Mouse (Mus musculus): ENCODE results near the gene Bmp7. TPM values are rescaled to one million over a fixed set of nuclear protein-coding genes. Genes with fewer than 3 reads are reported as not detected.
A peak's percentile ranks its signal among the peaks of the same experiment; 100 is the strongest.

Gene Bmp7
- polyA plus RNA-seq, 1 experiment, result 0.28 TPM

DNA sequence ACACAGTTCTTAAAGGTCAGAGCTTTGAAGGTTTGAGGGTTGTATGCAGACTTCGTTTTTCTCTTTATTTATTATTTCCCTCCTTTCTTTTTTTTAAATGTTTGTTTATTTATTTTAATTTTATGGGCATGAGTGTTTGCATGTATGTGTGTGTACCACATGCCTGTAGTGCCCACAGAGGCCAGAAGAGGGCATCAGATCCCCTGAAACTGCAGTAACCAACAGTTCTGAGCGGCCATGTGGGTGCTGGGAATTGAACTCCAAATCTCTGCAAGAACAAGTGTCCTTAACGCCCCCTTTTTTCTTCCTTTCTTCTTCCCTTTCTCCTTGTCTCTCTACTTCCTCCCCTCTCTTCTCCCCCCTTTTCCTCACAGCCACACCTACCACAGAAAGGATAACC is 20.2 kb upstream of the Bmp7 start:
- H3K4me3 ChIP-seq (ENCODE audit: insufficient read depth, low read depth, low read length), result no peak overlapping the region
- H3K4me1 ChIP-seq (ENCODE audit: control insufficient read depth, insufficient read depth, insufficient read length, low read length), result no peaks in the 10 kb centered on the region
- H3K27ac ChIP-seq (replicated peaks; ENCODE audit: low read depth, low read length), result no peak overlapping the region

DNA sequence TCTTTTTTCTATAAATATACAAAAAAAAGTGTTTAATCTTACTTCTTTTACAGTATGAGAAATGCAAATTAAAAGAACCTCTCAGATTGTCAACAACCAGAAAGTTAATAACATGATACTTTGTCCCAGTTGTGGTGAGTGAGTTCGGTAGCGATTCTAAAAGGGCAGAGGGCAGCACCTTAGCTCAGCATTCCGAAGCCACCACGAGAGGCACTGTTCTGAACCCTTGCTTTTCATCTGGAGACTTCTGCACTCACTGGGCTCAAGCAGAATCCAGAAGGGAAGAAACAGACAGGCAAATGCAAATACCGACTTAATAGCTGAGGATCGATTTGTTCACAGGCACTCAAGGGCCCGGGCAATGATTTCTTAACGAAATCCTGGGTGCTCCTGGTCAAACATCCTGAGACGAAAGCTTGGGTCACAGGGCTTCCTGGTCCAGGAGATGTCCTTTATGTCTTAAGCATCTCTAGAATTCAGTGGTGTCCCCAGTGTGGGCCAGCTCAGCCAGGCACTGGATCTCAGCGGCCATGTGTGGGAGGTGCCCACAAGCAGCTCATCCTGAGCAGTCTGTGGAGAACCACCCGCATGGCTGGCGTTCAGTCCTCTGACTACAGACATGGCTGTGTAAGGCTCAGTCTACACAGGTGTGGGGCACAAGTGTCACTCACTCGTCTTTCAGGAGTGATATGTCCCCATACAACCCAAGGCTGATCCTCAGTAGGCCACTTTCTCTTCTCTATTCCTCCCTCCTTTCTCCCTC is 19.1 kb upstream of the Bmp7 start:
- no peak overlapping the region for H3K4me3 ChIP-seq (ENCODE audit: insufficient read depth, low read depth, low read length)
- H3K4me1 ChIP-seq (ENCODE audit: control insufficient read depth, insufficient read depth, insufficient read length, low read length), result no peaks in the 10 kb centered on the region
- H3K27ac ChIP-seq (replicated peaks; ENCODE audit: low read depth, low read length), result no peak overlapping the region

DNA sequence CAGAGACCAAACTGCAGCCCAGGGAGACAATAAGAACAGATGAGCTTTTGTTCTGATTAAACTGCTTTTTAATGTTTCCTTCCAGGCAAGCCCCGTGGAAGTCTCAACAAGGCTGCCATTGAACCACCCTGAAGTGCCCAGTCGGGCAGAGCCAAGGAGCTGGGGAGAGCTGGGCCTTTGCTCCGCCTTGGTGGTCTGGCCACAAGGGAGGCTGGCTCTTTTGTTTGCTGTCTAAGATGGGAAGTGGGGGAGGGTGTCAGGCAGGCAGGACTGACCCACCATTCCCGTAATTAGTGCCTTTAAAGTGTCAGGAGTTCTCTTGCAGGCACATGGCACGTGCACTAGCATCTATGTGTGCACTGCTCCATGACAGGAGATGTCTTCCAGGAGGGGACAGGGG is 18.5 kb upstream of the Bmp7 start:
- Histone ChIP-seq H3K4me1 (ENCODE audit: control insufficient read depth, insufficient read depth, insufficient read length, low read length) (no peaks in the 10 kb centered on the region), H3K27ac (replicated peaks; ENCODE audit: low read depth, low read length) (no peak overlapping the region), H3K4me3 (ENCODE audit: insufficient read depth, low read depth, low read length) (no peak overlapping the region)

DNA sequence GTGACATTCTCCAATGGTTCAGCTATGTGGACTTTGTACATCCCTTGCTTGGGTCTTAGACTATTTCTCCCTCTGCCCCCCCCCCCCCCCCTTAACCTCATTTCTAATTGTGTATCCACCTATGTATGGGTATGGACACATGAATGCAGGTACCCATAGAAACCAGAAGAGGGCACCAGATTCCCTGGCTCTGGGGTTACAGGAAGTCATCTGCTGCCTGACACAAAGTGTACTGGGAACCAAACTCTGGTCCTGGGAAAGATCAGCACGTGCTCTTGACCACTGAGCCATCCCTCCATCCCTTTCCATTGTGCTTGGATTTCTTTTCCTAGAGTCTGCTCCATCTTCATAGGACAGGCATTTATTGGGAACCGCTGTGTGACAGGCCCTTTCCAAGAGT is 11.9 kb upstream of the Bmp7 start:
- Histone ChIP-seq H3K4me3 (ENCODE audit: insufficient read depth, low read depth, low read length) (no peak overlapping the region), H3K27ac (replicated peaks; ENCODE audit: low read depth, low read length) (no peak overlapping the region), H3K4me1 (ENCODE audit: control insufficient read depth, insufficient read depth, insufficient read length, low read length) (no peaks in the 10 kb centered on the region)

- Histone ChIP-seq H3K27ac (replicated peaks; ENCODE audit: low read depth, low read length) (no peak overlapping the region), H3K4me1 (ENCODE audit: control insufficient read depth, insufficient read depth, insufficient read length, low read length) (no peaks in the 10 kb centered on the region), H3K4me3 (ENCODE audit: insufficient read depth, low read depth, low read length) (no peak overlapping the region)
Measured at GRCm38 (mm10) chr2:172950722-172951121, 10.6 kb upstream of the Bmp7 start.

GRCm38 (mm10) chr2:172950119-172950676 is 10.1 kb upstream of the Bmp7 start:
- H3K27ac ChIP-seq (replicated peaks; ENCODE audit: low read depth, low read length), result no peak overlapping the region
- H3K4me1 ChIP-seq (ENCODE audit: control insufficient read depth, insufficient read depth, insufficient read length, low read length), result no peaks in the 10 kb centered on the region
- H3K4me3 ChIP-seq (ENCODE audit: insufficient read depth, low read depth, low read length), result no peak overlapping the region

DNA sequence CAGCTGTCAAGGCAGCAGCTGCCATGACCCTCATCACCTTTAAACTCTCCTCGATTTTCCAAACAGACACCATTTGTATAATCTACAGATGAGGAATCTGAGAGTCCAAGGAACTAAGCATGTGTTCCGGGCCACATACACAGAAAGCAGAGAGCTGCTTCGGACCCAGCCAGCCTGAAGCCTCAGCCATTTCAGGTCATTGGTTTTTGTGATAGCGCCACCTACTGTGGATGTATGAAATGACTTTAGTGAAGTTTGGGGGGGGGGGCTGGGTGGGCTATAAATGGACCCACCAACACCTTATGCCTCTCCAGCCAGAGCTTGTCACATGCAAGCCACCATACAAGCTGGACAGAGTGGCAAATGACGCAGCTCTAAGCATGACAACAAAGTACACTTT is 8.9 kb upstream of the Bmp7 start:
- H3K27ac ChIP-seq (replicated peaks; ENCODE audit: low read depth, low read length), result no peak overlapping the region
- no peak overlapping the region for H3K4me3 ChIP-seq (ENCODE audit: insufficient read depth, low read depth, low read length)
- no peaks in the 10 kb centered on the region for H3K4me1 ChIP-seq (ENCODE audit: control insufficient read depth, insufficient read depth, insufficient read length, low read length)

GRCm38 (mm10) chr2:172940799-172941163 is 660 bp upstream of the Bmp7 start:
- Histone ChIP-seq H3K4me1 (ENCODE audit: control insufficient read depth, insufficient read depth, insufficient read length, low read length) (no peaks in the 10 kb centered on the region), H3K27ac (replicated peaks; ENCODE audit: low read depth, low read length) (no peak overlapping the region), H3K4me3 (ENCODE audit: insufficient read depth, low read depth, low read length) (no peak overlapping the region)

DNA sequence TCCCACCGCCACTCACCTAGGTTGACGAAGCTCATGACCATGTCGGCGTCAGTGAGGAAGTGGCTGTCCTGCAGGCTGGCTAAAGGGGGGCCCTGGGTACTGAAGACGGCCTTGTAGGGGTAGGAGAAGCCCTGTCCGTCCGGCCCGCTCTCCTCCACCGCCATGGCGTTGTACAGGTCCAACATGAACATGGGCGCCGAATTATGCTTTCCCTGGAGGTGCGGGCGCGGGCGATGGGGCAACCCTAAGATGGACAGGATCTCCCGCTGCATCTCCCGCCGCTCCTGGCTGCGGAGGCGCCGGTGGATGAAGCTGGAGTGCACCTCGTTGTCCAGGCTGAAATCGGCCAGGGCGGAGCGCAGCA is 500 bp downstream of the Bmp7 start:
- Histone ChIP-seq H3K4me1 (ENCODE audit: control insufficient read depth, insufficient read depth, insufficient read length, low read length) (no peaks in the 10 kb centered on the region), H3K4me3 (ENCODE audit: insufficient read depth, low read depth, low read length) (peak overlapping the region; percentile 41; the same call in 1 of the 2 replicates), H3K27ac (replicated peaks; ENCODE audit: low read depth, low read length) (no peak overlapping the region)

DNA sequence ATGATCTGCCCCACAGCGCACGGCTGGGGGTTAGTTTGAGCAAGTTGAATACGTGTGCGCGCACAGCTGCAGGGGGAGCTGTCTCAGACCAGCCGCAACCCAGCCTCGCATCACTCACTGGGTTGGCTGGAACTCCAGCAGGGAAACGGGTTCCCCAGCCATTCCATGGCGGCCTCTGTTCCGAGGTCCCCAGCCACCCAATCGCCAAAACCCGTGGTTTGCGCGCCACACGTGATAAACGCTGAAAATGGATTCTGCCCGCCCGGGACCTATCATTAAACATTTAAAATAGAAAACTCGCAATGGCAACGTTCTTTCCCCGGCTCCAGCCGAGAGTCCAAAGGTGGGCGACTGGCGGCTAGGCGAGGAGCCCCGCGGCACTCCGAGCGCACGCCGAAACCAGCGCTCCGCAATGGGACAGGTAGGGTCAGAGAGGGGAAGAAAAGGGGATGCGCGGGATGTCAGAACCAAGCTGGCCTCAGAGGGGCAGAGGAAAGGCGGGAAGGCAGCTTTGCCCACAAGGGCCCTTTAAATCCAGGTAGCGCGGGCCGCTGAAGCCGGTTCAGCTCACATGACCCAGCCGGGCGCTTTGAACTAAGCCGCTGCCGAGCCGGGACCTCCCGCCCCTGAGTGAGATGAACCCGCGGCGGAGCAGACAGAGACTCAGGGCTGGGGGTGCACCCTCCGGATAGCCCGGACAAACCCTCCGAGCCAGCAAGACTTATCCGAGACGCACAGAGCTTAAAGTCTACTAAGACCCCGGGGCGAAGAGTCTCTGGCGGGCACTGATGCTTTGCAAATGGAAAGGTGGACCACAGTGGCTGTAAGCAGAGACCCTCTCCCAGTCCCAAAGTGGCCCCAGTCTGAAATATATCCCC is 1.1 kb downstream of the Bmp7 start:
- Histone ChIP-seq H3K4me1 (ENCODE audit: control insufficient read depth, insufficient read depth, insufficient read length, low read length) (no peaks in the 10 kb centered on the region), H3K27ac (replicated peaks; ENCODE audit: low read depth, low read length) (no peak overlapping the region), H3K4me3 (ENCODE audit: insufficient read depth, low read depth, low read length) (no peak overlapping the region)

DNA sequence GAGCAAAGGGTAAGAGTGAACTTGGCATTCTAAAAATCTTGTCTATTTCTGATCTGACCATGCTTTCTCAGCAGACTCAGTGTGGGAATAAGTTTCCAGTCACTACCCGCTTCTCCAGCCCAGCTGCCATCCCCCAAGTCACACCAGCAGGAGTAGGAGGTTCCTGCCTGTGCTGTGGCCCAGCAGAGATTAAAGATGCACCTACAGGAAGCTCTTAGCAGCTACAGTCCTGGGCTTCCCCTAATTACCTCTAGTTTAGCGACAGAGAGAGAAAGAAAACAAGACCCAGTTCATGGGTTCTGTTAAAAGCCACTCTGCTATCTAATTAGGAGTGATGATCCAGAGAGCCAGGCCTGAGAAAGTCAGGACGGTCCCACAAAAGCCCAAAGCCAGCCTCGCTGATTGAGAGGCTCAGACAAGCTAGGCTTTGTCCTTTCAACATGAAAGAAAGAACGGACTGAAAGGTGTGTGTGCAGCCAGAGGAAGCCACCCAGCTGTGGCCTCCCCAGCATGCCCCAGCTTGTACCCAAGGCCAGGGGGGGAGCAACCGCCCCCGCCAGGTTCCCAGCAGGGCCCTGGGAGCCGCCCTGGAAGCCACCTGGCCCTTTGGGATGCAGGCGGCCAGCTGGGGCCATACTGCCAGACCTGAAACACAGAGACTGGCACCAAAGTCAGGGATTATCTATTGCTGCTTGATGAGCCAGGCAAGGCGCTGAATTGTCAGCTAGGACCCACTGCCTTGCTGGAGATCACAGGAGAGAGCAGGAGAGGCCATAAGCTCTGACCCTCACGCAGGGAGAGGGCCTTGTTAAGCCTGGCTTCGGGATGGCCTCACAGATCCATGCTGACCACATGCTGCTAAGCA is 2.6 kb downstream of the Bmp7 start:
- Histone ChIP-seq H3K4me1 (ENCODE audit: control insufficient read depth, insufficient read depth, insufficient read length, low read length) (no peaks in the 10 kb centered on the region), H3K4me3 (ENCODE audit: insufficient read depth, low read depth, low read length) (no peak overlapping the region), H3K27ac (replicated peaks; ENCODE audit: low read depth, low read length) (no peak overlapping the region)

DNA sequence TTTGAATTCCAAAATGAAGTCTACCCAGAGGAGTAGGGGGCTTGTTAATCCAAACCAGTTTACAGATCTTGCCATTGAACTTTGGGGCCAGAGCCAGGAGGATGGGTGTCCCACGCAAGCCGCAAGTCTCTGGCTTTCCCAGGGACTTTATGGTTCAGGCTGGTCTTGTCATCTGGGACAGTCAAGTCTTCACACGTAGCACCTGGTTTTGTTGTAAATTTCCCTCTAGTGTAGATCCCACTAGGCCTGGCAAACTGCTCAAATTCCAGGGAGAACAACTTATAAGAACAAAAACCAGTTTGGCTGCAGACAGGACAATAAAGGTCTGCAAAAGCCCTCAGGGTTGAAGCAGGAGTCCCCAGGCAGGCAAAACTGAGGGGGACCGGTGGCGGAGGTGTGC is 3.3 kb downstream of the Bmp7 start:
- H3K4me1 ChIP-seq (ENCODE audit: control insufficient read depth, insufficient read depth, insufficient read length, low read length), result no peaks in the 10 kb centered on the region
- H3K4me3 ChIP-seq (ENCODE audit: insufficient read depth, low read depth, low read length), result no peak overlapping the region
- no peak overlapping the region for H3K27ac ChIP-seq (replicated peaks; ENCODE audit: low read depth, low read length)

- no peak overlapping the region for H3K4me3 ChIP-seq (ENCODE audit: insufficient read depth, low read depth, low read length)
- H3K4me1 ChIP-seq (ENCODE audit: control insufficient read depth, insufficient read depth, insufficient read length, low read length), result no peaks in the 10 kb centered on the region
- no peak overlapping the region for H3K27ac ChIP-seq (replicated peaks; ENCODE audit: low read depth, low read length)
Measured at GRCm38 (mm10) chr2:172935776-172936562, 4.2 kb downstream of the Bmp7 start.

- no peaks in the 10 kb centered on the region for H3K4me1 ChIP-seq (ENCODE audit: control insufficient read depth, insufficient read depth, insufficient read length, low read length)
- H3K27ac ChIP-seq (replicated peaks; ENCODE audit: low read depth, low read length), result no peak overlapping the region
- H3K4me3 ChIP-seq (ENCODE audit: insufficient read depth, low read depth, low read length), result no peak overlapping the region
Measured at GRCm38 (mm10) chr2:172934891-172935740, 5.0 kb downstream of the Bmp7 start.
